Mouse (Mus musculus): ENCODE results near the gene Stk4. TPM values are rescaled to one million over a fixed set of nuclear protein-coding genes. Genes with fewer than 3 reads are reported as not detected.

Stk4 gene
- polyA plus RNA-seq, 1 experiment from 2014 or later, result 20.1 TPM

- Histone ChIP-seq H3K27me3 (no peaks in the 10 kb centered on the region), H3K4me1 (peaks cover 58% of the 10 kb centered on the region), H3K9me3 (no peaks in the 10 kb centered on the region), H3K36me3 (0 out of 2 replicates have a peak, but pooled peaks cover 5% of the 10 kb centered on the region), H3K27ac (no peak overlapping the region), H3K4me2 (replicated peaks) (no peak overlapping the region), H3K4me3 (no peak overlapping the region), H3K9ac (peak overlapping the region; percentile 53; the same call in 1 of the 2 replicates)
- 0 out of 2 replicates have a peak, but pooled peaks have one; percentile 24 for ATAC-seq (ENCODE audit: low FRiP score, low read depth)
- WGBS, result 29% methylated on average over 2 of the region's 2 CpGs
Measured at GRCm38 (mm10) chr2:164136393-164136792, 66.3 kb downstream of the Stk4 start.

DNA sequence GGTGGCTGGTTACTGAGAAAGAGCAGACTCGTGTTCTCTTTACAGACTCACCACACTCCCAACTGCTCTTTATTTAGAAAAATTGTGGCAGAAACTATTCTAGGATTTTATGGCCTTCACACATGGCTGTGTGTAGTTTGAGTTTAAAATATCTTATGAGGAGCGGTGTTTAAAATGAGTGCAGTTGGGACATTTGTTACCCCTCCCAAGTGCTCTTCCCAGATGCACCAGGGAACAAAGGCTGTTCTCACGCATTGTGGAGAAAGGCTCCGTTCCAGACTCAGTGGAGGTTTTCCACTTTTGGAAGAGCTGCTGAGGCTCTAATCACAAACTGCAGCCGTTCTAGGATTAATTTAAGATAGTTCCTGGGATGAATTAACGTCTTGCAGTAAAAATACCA, 67.6 kb downstream of the Stk4 start:
- Histone ChIP-seq H3K9ac (peak overlapping the region; percentile 53; the same call in 1 of the 2 replicates), H3K4me1 (peaks cover 64% of the 10 kb centered on the region), H3K27ac (peak overlapping the region; percentile 93), H3K4me2 (replicated peaks) (peak overlapping the region; percentile 43), H3K9me3 (no peaks in the 10 kb centered on the region), H3K36me3 (0 out of 2 replicates have a peak, but pooled peaks cover 5% of the 10 kb centered on the region), H3K4me3 (no peak overlapping the region), H3K27me3 (no peaks in the 10 kb centered on the region)
- ATAC-seq (ENCODE audit: low FRiP score, low read depth), result peak; percentile 34; the same call in 1 of the 2 replicates
- 21% methylated on average over 6 of the region's 6 CpGs for WGBS

DNA sequence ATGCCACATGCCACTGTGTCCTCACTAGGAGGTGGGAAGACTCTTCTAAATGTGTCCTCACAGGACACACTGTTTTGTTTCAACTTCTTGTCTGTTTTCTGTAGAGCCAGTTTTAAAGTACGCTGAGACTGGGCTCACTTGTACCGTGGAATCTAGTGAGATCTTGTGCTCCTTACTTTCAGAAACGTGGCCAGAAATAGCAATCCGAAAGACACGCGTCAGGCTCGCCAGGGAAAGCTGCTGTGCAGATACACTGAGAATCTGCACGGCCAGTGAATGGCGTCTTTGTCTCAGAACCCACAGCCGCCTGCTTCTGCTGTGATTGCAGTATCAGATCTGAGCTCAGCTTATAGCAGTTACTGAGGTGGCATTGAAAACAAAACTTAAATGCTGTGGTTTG, 71.9 kb downstream of the Stk4 start:
- Histone ChIP-seq H3K9me3 (no peaks in the 10 kb centered on the region), H3K4me3 (no peak overlapping the region), H3K4me1 (peaks cover 50% of the 10 kb centered on the region), H3K27me3 (no peaks in the 10 kb centered on the region), H3K36me3 (0 out of 2 replicates have a peak, but pooled peaks cover 5% of the 10 kb centered on the region), H3K4me2 (replicated peaks) (no peak overlapping the region), H3K27ac (peak overlapping the region; percentile 90), H3K9ac (no peak overlapping the region)
- WGBS, result 52% methylated on average over 10 of the region's 10 CpGs
- ATAC-seq (ENCODE audit: low FRiP score, low read depth), result no peak

GRCm38 (mm10) chr2:164144025-164144424, 73.9 kb downstream of the Stk4 start:
- Histone ChIP-seq H3K9ac (no peak overlapping the region), H3K4me1 (peaks cover 42% of the 10 kb centered on the region), H3K27ac (no peak overlapping the region), H3K27me3 (no peaks in the 10 kb centered on the region), H3K36me3 (0 out of 2 replicates have a peak, but pooled peaks cover 5% of the 10 kb centered on the region), H3K4me2 (replicated peaks) (no peak overlapping the region), H3K9me3 (no peaks in the 10 kb centered on the region), H3K4me3 (no peak overlapping the region)
- no peak for ATAC-seq (ENCODE audit: low FRiP score, low read depth)
- 78% methylated on average over 6 of the region's 6 CpGs for WGBS

- Histone ChIP-seq H3K27me3 (no peaks in the 10 kb centered on the region), H3K27ac (0 out of 2 replicates have a peak overlapping the region, but pooled peaks have one; percentile 15), H3K4me1 (peaks cover 47% of the 10 kb centered on the region), H3K4me3 (no peak overlapping the region), H3K9me3 (no peaks in the 10 kb centered on the region), H3K4me2 (replicated peaks) (no peak overlapping the region), H3K9ac (no peak overlapping the region), H3K36me3 (0 out of 2 replicates have a peak, but pooled peaks cover 5% of the 10 kb centered on the region)
- WGBS, result 82% methylated on average over 10 of the region's 10 CpGs
- no peak for ATAC-seq (ENCODE audit: low FRiP score, low read depth)
Measured at GRCm38 (mm10) chr2:164144541-164144940, 74.4 kb downstream of the Stk4 start.

DNA sequence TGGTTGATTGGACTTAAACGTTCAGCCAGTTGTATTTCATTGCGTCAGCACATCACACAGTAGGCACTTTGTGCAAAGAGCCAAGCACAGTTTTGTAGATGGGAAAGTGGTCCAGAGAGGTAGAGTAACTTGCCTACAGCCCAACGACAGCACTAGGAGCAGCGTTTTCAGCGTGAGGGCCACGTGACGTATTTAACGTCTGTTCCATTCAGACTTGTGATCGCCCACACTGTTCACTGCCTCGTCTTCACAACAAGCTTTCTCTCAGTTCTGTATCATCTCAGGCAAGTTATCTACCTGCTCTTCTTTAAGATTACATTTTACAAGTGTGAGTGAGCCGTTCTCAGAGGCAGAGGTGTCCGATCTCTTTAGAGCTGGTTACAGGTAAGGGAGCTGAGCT, 76.4 kb downstream of the Stk4 start:
- Histone ChIP-seq H3K9me3 (no peaks in the 10 kb centered on the region), H3K9ac (no peak overlapping the region), H3K27ac (no peak overlapping the region), H3K4me1 (peaks cover 51% of the 10 kb centered on the region), H3K36me3 (peaks cover 4% of the 10 kb centered on the region), H3K4me3 (no peak overlapping the region), H3K4me2 (replicated peaks) (no peak overlapping the region), H3K27me3 (no peaks in the 10 kb centered on the region)
- no peak for ATAC-seq (ENCODE audit: low FRiP score, low read depth)
- WGBS, result 89% methylated on average over 12 of the region's 12 CpGs

DNA sequence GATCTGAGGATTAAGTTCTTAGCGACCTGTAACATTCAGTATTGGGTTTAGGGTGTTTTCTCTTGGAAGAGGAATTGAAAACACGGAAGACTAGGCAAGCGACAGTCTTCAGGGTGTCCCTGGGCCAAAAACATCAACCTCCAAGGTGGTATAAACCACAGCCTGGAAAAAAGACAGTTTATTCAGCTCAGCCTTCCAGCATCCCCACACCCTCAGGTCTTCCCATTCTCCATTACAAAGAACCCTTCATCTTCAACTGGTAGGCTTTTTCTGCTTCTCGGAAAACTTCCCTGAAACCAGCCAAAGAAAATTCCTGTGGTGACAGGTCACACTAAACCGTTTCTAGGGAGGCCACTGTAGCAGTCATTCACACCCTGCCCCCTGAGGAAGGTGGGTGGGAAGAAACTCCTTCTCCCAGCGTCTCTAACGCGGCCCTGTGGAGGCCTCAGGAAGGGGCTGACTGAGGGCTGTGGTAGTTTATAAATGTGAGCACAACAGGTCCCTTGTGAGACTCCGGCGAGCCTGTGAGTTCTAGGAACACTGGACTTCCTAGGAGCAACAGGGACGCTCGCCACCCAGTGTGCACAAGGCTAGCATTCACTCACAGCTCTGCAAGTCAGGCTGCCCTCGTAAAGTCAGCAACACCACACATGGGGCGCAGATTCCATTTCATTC, 80.1 kb downstream of the Stk4 start:
- Histone ChIP-seq H3K9ac (no peak overlapping the region), H3K27me3 (no peaks in the 10 kb centered on the region), H3K27ac (peak overlapping the region; percentile 93), H3K4me3 (no peak overlapping the region), H3K4me1 (peaks cover 41% of the 10 kb centered on the region), H3K4me2 (replicated peaks) (peak overlapping the region; percentile 19; the same call in 1 of the 2 replicates), H3K9me3 (no peaks in the 10 kb centered on the region), H3K36me3 (peaks cover 18% of the 10 kb centered on the region)
- ATAC-seq (ENCODE audit: low FRiP score, low read depth), result peak; percentile 91
- WGBS, result 20% methylated on average over 14 of the region's 14 CpGs

DNA sequence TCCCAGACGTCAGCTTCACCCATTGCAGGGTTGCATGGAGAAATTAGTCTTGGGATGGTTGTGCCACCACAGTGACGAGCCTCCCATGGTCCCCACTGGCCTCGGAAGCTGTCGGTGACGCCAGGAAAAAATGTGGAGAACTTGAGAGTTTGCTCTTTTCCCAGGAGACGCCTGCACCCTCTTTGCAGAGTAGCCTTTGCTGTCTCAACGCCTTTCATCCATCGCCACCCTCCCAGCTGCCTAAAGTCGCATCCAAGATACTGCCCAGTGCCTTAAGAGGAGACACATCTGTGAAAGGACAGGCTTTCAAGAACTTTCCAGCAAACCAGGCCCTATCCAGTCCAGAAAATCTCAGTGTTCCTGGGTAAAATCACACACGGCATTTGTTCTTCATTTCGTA, 82.2 kb downstream of the Stk4 start:
- 91% methylated on average over 11 of the region's 11 CpGs for WGBS
- H3K27me3 ChIP-seq, result no peaks in the 10 kb centered on the region
- H3K4me2 ChIP-seq (replicated peaks), result no peak overlapping the region
- H3K9me3 ChIP-seq, result no peaks in the 10 kb centered on the region
- H3K4me1 ChIP-seq, result peaks cover 41% of the 10 kb centered on the region
- peak overlapping the region; percentile 15; the same call in 1 of the 2 replicates for H3K27ac ChIP-seq
- no peak overlapping the region for H3K4me3 ChIP-seq
- H3K9ac ChIP-seq, result no peak overlapping the region
- ATAC-seq (ENCODE audit: low FRiP score, low read depth), result no peak
- peaks cover 22% of the 10 kb centered on the region for H3K36me3 ChIP-seq

DNA sequence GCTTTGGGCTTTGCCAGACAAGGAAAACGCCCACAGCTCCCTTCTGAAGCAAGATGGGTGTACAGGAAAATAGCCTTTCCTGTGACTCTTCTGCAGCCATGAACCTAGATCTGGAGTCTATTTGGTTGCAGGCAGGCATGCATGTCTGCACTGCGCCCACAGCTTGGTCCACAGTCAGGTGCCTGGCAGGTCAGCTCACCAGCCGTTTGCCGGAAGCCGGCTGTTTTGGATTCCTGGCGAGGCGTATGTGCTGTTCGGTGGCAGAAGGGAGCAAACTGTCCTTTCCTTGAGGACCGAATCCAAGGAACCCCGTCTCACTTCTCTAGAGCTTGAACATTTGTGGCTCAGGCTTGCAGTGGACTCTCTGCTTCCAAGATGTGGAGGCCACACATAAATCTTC, 83.9 kb downstream of the Stk4 start:
- no peaks in the 10 kb centered on the region for H3K27me3 ChIP-seq
- H3K9me3 ChIP-seq, result no peaks in the 10 kb centered on the region
- WGBS, result 93% methylated on average over 10 of the region's 10 CpGs

GRCm38 (mm10) chr2:164156158-164156557, 86.0 kb downstream of the Stk4 start:
- Histone ChIP-seq H3K36me3 (peaks cover 25% of the 10 kb centered on the region), H3K4me1 (peaks cover 21% of the 10 kb centered on the region), H3K4me3 (no peak overlapping the region), H3K4me2 (replicated peaks) (no peak overlapping the region), H3K27me3 (no peaks in the 10 kb centered on the region), H3K9ac (no peak overlapping the region), H3K27ac (no peak overlapping the region), H3K9me3 (no peaks in the 10 kb centered on the region)
- WGBS, result 87% methylated on average over 7 of the region's 7 CpGs
- no peak for ATAC-seq (ENCODE audit: low FRiP score, low read depth)

More for the DNA sequence above, 83.9 kb downstream of the Stk4 start:
- peaks cover 37% of the 10 kb centered on the region for H3K4me1 ChIP-seq
- H3K27ac ChIP-seq, result no peak overlapping the region
- H3K4me2 ChIP-seq (replicated peaks), result no peak overlapping the region
- no peak for ATAC-seq (ENCODE audit: low FRiP score, low read depth)
- H3K36me3 ChIP-seq, result peaks cover 25% of the 10 kb centered on the region
- H3K4me3 ChIP-seq, result no peak overlapping the region
- no peak overlapping the region for H3K9ac ChIP-seq

GRCm38 (mm10) chr2:164158838-164159237, 88.7 kb downstream of the Stk4 start:
- Histone ChIP-seq H3K27ac (no peak overlapping the region), H3K4me3 (no peak overlapping the region), H3K36me3 (peaks cover 9% of the 10 kb centered on the region; the same call in 1 of the 2 replicates), H3K9me3 (no peaks in the 10 kb centered on the region), H3K4me2 (replicated peaks) (no peak overlapping the region), H3K4me1 (peaks cover 16% of the 10 kb centered on the region; the same call in 1 of the 2 replicates), H3K27me3 (0 out of 2 replicates have a peak, but pooled peaks cover 5% of the 10 kb centered on the region), H3K9ac (no peak overlapping the region)
- ATAC-seq (ENCODE audit: low FRiP score, low read depth), result no peak
- 74% methylated on average over 2 of the region's 2 CpGs for WGBS

DNA sequence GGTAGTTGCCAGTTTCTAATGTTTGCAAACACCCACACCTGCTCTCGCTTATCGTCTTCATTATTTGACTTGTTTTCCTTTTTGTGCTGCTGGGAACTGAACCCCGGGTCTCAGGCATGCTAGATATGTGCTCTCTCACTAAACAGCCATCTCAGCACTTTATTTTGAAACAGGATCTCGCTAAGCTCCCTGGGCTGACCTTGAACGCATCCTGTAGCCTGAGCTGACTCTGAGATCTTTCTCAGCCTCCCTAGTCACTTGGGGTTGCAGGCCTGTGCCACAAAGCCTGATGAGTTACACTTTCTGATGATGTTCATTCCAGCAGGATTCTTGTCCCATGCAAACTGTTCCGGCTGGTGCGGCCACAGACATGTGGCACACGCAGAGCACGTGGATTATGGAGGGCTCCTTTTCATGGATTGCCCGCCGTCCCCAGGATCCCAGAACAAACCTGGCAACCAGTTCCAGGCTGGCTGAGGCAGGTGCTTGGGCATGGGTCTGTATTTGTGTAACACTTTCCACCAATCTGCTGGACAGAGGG, 91.5 kb downstream of the Stk4 start:
- Histone ChIP-seq H3K9me3 (no peaks in the 10 kb centered on the region), H3K27ac (no peak overlapping the region)

More for the DNA sequence above, 91.5 kb downstream of the Stk4 start:
- Histone ChIP-seq H3K4me2 (replicated peaks) (no peak overlapping the region), H3K9ac (no peak overlapping the region), H3K4me3 (no peak overlapping the region), H3K4me1 (peaks cover 16% of the 10 kb centered on the region; the same call in 1 of the 2 replicates), H3K27me3 (peaks cover 22% of the 10 kb centered on the region), H3K36me3 (peaks cover 10% of the 10 kb centered on the region; the same call in 1 of the 2 replicates)
- ATAC-seq (ENCODE audit: low FRiP score, low read depth), result no peak
- WGBS, result 83% methylated on average over 11 of the region's 11 CpGs
